Mouse (Mus musculus): Measurements from ENCODE around the gene Hacl1. TPM values are rescaled to one million over a fixed set of nuclear protein-coding genes. Genes with fewer than 3 reads are reported as not detected.

Hacl1 gene
- polyA plus RNA-seq, 1 experiment from 2014 or later = 14.5 TPM

- 49% methylated on average over 9 of the region's 9 CpGs for WGBS
- Histone ChIP-seq H3K4me1 (peaks cover 24% of the 10 kb centered on the region), H3K36me3 (no peaks in the 10 kb centered on the region), H3K27me3 (no peaks in the 10 kb centered on the region), H3K4me3 (no peak overlapping the region), H3K4me2 (no peak overlapping the region), H3K9ac (no peak overlapping the region), H3K9me3 (no peaks in the 10 kb centered on the region), H3K27ac (no peak overlapping the region)
- ATAC-seq (ENCODE audit: insufficient number of reproducible peaks, insufficient read depth, low FRiP score, low TSS enrichment, low read depth) = no peak
Measured at GRCm38 (mm10) chr14:31565478-31566212, 75.4 kb downstream of the Hacl1 start.

GRCm38 (mm10) chr14:31564452-31565179 lies 76.5 kb downstream of the Hacl1 start:
- Histone ChIP-seq H3K4me3 (no peak overlapping the region), H3K4me2 (no peak overlapping the region), H3K36me3 (no peaks in the 10 kb centered on the region), H3K9ac (no peak overlapping the region), H3K27me3 (no peaks in the 10 kb centered on the region), H3K9me3 (no peaks in the 10 kb centered on the region), H3K4me1 (peaks cover 23% of the 10 kb centered on the region), H3K27ac (no peak overlapping the region)
- no peak for ATAC-seq (ENCODE audit: insufficient number of reproducible peaks, insufficient read depth, low FRiP score, low TSS enrichment, low read depth)
- 15% methylated on average over 6 of the region's 6 CpGs for WGBS

GRCm38 (mm10) chr14:31560886-31561285 lies 80.2 kb downstream of the Hacl1 start:
- H3K4me2 ChIP-seq = no peak overlapping the region
- no peak overlapping the region for H3K27ac ChIP-seq
- H3K27me3 ChIP-seq = no peaks in the 10 kb centered on the region
- H3K9ac ChIP-seq = no peak overlapping the region
- no peaks in the 10 kb centered on the region for H3K9me3 ChIP-seq
- ATAC-seq (ENCODE audit: insufficient number of reproducible peaks, insufficient read depth, low FRiP score, low TSS enrichment, low read depth) = no peak
- peaks cover 20% of the 10 kb centered on the region for H3K4me1 ChIP-seq
- no peaks in the 10 kb centered on the region for H3K36me3 ChIP-seq
- WGBS = 53% methylated on average over 5 of the region's 5 CpGs
- H3K4me3 ChIP-seq = no peak overlapping the region

GRCm38 (mm10) chr14:31559216-31559615 lies 81.9 kb downstream of the Hacl1 start:
- H3K36me3 ChIP-seq = no peaks in the 10 kb centered on the region
- WGBS = 57% methylated on average over 5 of the region's 5 CpGs
- H3K9ac ChIP-seq = no peak overlapping the region
- H3K27me3 ChIP-seq = no peaks in the 10 kb centered on the region
- H3K4me1 ChIP-seq = peaks cover 7% of the 10 kb centered on the region; the same call in 1 of the 2 replicates
- no peaks in the 10 kb centered on the region for H3K9me3 ChIP-seq
- no peak overlapping the region for H3K4me3 ChIP-seq
- no peak for ATAC-seq (ENCODE audit: insufficient number of reproducible peaks, insufficient read depth, low FRiP score, low TSS enrichment, low read depth)
- no peak overlapping the region for H3K27ac ChIP-seq
- H3K4me2 ChIP-seq = no peak overlapping the region

GRCm38 (mm10) chr14:31557784-31558183 lies 83.3 kb downstream of the Hacl1 start:
- H3K4me3 ChIP-seq = no peak overlapping the region

GRCm38 (mm10) chr14:31557273-31557672 lies 83.8 kb downstream of the Hacl1 start:
- 88% methylated on average over 8 of the region's 8 CpGs for WGBS
- no peak overlapping the region for H3K27ac ChIP-seq
- no peak overlapping the region for H3K9ac ChIP-seq
- ATAC-seq (ENCODE audit: insufficient number of reproducible peaks, insufficient read depth, low FRiP score, low TSS enrichment, low read depth) = no peak
- peaks cover 7% of the 10 kb centered on the region; the same call in 1 of the 2 replicates for H3K4me1 ChIP-seq
- H3K9me3 ChIP-seq = no peaks in the 10 kb centered on the region
- H3K4me3 ChIP-seq = no peak overlapping the region
- no peaks in the 10 kb centered on the region for H3K27me3 ChIP-seq
- H3K4me2 ChIP-seq = no peak overlapping the region
- no peaks in the 10 kb centered on the region for H3K36me3 ChIP-seq

More at GRCm38 (mm10) chr14:31557784-31558183, 83.3 kb downstream of the Hacl1 start:
- Histone ChIP-seq H3K9me3 (no peaks in the 10 kb centered on the region), H3K4me2 (no peak overlapping the region), H3K27ac (no peak overlapping the region), H3K9ac (no peak overlapping the region), H3K27me3 (no peaks in the 10 kb centered on the region), H3K36me3 (no peaks in the 10 kb centered on the region), H3K4me1 (peaks cover 7% of the 10 kb centered on the region; the same call in 1 of the 2 replicates)
- ATAC-seq (ENCODE audit: insufficient number of reproducible peaks, insufficient read depth, low FRiP score, low TSS enrichment, low read depth) = no peak
- WGBS = 67% methylated on average over 9 of the region's 9 CpGs

- no peak overlapping the region for H3K4me3 ChIP-seq
- ATAC-seq (ENCODE audit: insufficient number of reproducible peaks, insufficient read depth, low FRiP score, low TSS enrichment, low read depth) = no peak
- H3K4me2 ChIP-seq = no peak overlapping the region
- H3K4me1 ChIP-seq = peaks cover 7% of the 10 kb centered on the region; the same call in 1 of the 2 replicates
- H3K27ac ChIP-seq = no peak overlapping the region
- H3K27me3 ChIP-seq = no peaks in the 10 kb centered on the region
- no peaks in the 10 kb centered on the region for H3K36me3 ChIP-seq
- 80% methylated on average over 9 of the region's 9 CpGs for WGBS
- no peaks in the 10 kb centered on the region for H3K9me3 ChIP-seq
- no peak overlapping the region for H3K9ac ChIP-seq
Measured at GRCm38 (mm10) chr14:31556526-31557260, 84.4 kb downstream of the Hacl1 start.

GRCm38 (mm10) chr14:31555963-31556434 lies 85.1 kb downstream of the Hacl1 start:
- Histone ChIP-seq H3K4me1 (peaks cover 7% of the 10 kb centered on the region; the same call in 1 of the 2 replicates), H3K4me2 (no peak overlapping the region), H3K9me3 (no peaks in the 10 kb centered on the region), H3K4me3 (no peak overlapping the region), H3K27ac (no peak overlapping the region), H3K36me3 (no peaks in the 10 kb centered on the region), H3K27me3 (no peaks in the 10 kb centered on the region), H3K9ac (no peak overlapping the region)
- 66% methylated on average over 14 of the region's 14 CpGs for WGBS
- ATAC-seq (ENCODE audit: insufficient number of reproducible peaks, insufficient read depth, low FRiP score, low TSS enrichment, low read depth) = no peak

GRCm38 (mm10) chr14:31555021-31555420 lies 86.1 kb downstream of the Hacl1 start:
- no peak overlapping the region for H3K27ac ChIP-seq
- H3K9me3 ChIP-seq = no peaks in the 10 kb centered on the region
- H3K4me1 ChIP-seq = peaks cover 7% of the 10 kb centered on the region; the same call in 1 of the 2 replicates
- no peaks in the 10 kb centered on the region for H3K27me3 ChIP-seq
- ATAC-seq (ENCODE audit: insufficient number of reproducible peaks, insufficient read depth, low FRiP score, low TSS enrichment, low read depth) = no peak
- no peak overlapping the region for H3K9ac ChIP-seq
- no peak overlapping the region for H3K4me3 ChIP-seq
- WGBS = 83% methylated on average over 7 of the region's 7 CpGs
- no peak overlapping the region for H3K4me2 ChIP-seq
- H3K36me3 ChIP-seq = no peaks in the 10 kb centered on the region
